Mouse (Mus musculus) neural tube, embryonic 12.5 days (tissue): Measurements from ENCODE around the gene Plekhg5. TPM values are rescaled to one million over a fixed set of nuclear protein-coding genes. Genes with fewer than 3 reads are reported as not detected.

Experiments used
- ATAC-seq: fragments of 200-750 bp; cut with Nextera tagmentation; 2 replicates; pipeline ENCODE4 v1.8.0; 2017; ENCODE audit warnings: low read depth, mild to moderate bottlenecking, moderate TSS enrichment, moderate library complexity; ENCODE audit not compliant: low FRiP score
- H3K27ac ChIP-seq: fragments of 300-500 bp; sonication (generic); 2 replicates; pipeline ENCODE4 v1.5.1; 2016
- H3K27me3 ChIP-seq: fragments of 300-500 bp; sonication (generic); replicated peaks from 2 replicates; pipeline ENCODE4 v1.6.1; 2016; ENCODE audit warnings: mild to moderate bottlenecking
- H3K36me3 ChIP-seq: fragments of 300-500 bp; sonication (generic); 2 replicates; pipeline ENCODE4 v1.6.1; 2016; ENCODE audit warnings: mild to moderate bottlenecking
- H3K4me1 ChIP-seq: fragments of 300-500 bp; sonication (generic); 2 replicates; pipeline ENCODE4 v1.6.1; 2016
- H3K4me2 ChIP-seq: fragments of 300-500 bp; sonication (generic); replicated peaks from 2 replicates; pipeline ENCODE4 v1.6.1; 2016; ENCODE audit warnings: mild to moderate bottlenecking
- H3K4me3 ChIP-seq: fragments of 300-500 bp; sonication (generic); 2 replicates; pipeline ENCODE4 v1.5.1; 2016
- H3K9ac ChIP-seq: fragments of 300-500 bp; sonication (generic); 2 replicates; pipeline ENCODE4 v1.6.1; 2016; ENCODE audit warnings: mild to moderate bottlenecking
- H3K9me3 ChIP-seq: fragments of 300-500 bp; sonication (generic); 2 replicates; pipeline ENCODE4 v1.6.1; 2016; ENCODE audit warnings: mild to moderate bottlenecking
- WGBS: fragments of 180-500 bp; shearing (Covaris S2); methylation state at CpG from one replicate; pipeline ENCODE4 v1.1.7; 2016; 5-methylcytosine and 5-hydroxymethylcytosine counted together
- polyA plus RNA-seq: library from polyadenylated mRNA; unstranded; fragments of >200 nt; fragmentation: Nextera tagmentation; extraction: Ambion mirVana; gene quantifications from 2 replicates; pipeline ENCODE4 v1.2.1, GENCODE M21; 2016

Plekhg5 gene
- polyA plus RNA-seq, 1 experiment from 2014 or later = 10.6 TPM

DNA sequence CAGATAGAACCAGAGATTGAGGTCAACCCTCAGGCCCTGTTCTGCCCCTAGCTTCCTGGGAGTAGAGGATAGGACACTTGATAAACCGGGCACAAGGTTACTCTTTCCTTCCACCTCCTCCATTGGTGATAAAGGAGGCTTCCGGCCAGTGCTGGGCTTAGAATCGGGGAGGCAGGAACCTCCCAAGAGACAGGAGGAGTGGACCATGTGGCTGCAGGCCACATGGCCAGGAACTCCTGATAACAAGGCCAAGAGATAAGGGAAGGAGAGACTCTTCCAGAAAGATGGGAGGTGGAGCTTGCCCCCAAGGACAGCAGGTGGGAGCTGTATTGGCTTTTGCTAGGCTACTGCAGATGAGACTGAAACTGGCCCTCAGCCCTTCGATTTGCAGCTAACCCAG is 78.2 kb downstream of the Plekhg5 start:
- no peak overlapping the region for H3K4me2 ChIP-seq
- no peaks in the 10 kb centered on the region for H3K36me3 ChIP-seq
- no peak overlapping the region for H3K9ac ChIP-seq
- WGBS = 84% methylated on average over 4 of the region's 4 CpGs
- no peak for ATAC-seq
- H3K4me1 ChIP-seq = peaks cover 8% of the 10 kb centered on the region
- H3K27me3 ChIP-seq = peaks cover 65% of the 10 kb centered on the region
- no peaks in the 10 kb centered on the region for H3K9me3 ChIP-seq
- no peak overlapping the region for H3K4me3 ChIP-seq
- no peak overlapping the region for H3K27ac ChIP-seq

DNA sequence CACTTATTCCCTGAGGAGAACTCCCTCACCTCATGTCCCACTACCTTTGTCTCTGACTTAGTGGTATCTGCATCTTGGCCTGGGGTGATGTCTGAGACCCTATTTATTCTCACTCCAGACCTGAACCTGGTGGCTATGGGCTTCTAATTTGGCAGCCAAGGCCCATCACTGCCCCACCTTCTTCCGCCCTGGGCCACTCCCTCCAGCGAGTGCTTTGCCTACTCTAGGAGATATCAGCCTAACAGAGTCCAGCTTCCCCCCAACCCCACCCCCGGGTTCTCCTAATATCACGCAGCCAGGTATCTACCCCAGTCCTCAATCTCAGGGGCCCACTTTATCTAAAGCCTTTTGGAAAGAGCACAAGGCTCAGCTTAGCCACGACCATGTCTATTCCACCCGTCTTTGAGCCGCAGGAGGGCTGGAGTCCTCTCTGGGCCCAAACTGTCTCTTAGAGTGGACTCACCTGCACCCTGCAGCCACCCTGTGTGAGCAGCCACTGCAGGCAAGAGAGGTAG is 79.2 kb downstream of the Plekhg5 start:
- H3K27me3 ChIP-seq = peaks cover 70% of the 10 kb centered on the region
- H3K36me3 ChIP-seq = no peaks in the 10 kb centered on the region
- H3K4me1 ChIP-seq = peaks cover 8% of the 10 kb centered on the region
- no peak overlapping the region for H3K9ac ChIP-seq
- H3K4me2 ChIP-seq = peak overlapping the region; percentile 64
- 22% methylated on average over 7 of the region's 7 CpGs for WGBS
- peak overlapping the region; percentile 33 for H3K4me3 ChIP-seq
- no peak for ATAC-seq
- H3K9me3 ChIP-seq = no peaks in the 10 kb centered on the region
- no peak overlapping the region for H3K27ac ChIP-seq

DNA sequence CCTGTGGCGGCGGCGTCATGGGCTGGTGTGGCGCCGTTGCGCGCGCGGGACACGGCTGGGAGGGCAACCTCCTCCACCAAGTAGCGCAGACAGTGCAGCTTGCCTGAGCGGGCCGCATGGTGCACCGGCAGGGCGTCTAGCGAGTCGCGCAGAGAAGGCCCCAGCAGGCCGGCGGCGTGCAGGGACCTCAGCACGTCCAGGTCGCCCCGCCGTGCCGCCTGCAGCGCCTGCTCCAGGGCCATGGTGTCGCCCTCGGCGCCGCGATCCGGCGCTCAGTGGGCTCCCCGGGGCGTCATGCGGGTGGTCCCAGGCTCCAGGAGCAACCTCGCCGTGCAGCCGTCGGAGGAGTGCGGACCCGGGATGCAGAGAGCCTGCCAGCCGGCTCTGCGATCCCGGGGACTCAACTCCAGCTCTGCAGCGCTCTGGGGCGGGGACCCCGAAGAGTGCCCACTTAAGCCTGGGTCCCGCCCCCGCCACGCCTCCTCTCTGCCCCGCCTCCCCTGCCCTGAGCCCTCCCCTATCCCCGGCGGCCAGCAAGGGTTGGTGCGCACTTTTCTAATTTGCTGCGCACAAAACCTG is 79.8 kb downstream of the Plekhg5 start, which contains the start of gene Espn:
Gene Espn (minus strand): TSS at position 406 of the 579 bp plus-strand sequence.
- under 1% methylated on average over 57 of the region's 57 CpGs for WGBS
- Histone ChIP-seq H3K4me3 (peak within 1 kb of the TSS; percentile 33), H3K9me3 (no peaks in the 10 kb centered on the region), H3K4me2 (peak within 1 kb of the TSS; percentile 64), H3K4me1 (peaks cover 8% of the 10 kb centered on the region), H3K27me3 (peaks cover 70% of the 10 kb centered on the region), H3K27ac (no peak within 1 kb of the TSS), H3K9ac (0 out of 2 replicates have a peak within 1 kb of the TSS, but pooled peaks have one; percentile 21), H3K36me3 (no peaks in the 10 kb centered on the region)
- ATAC-seq = peak; percentile 60

DNA sequence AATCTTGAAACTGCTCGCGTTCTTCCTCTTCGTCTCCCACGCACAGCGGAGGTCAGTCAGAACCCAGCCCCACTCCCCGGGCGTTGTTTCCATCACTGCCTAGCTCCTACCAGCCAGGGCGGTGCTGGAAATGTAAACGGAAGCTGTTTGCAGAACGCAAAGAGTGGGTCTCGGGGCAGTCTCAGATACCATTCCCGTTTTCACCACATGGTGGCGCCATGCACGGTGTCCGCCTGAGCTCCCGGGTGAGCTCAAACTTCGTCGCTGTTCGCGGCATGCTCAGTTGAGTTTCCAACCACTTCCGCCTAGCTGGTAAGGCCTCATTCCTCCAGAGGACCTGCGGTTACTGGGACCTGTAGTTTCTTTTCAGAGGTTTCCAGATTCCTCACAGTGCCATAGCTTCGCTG is 81.5 kb downstream of the Plekhg5 start:
- Histone ChIP-seq H3K4me3 (no peak overlapping the region), H3K9me3 (no peaks in the 10 kb centered on the region), H3K4me2 (peak overlapping the region; percentile 44), H3K9ac (no peak overlapping the region), H3K27me3 (peaks cover 84% of the 10 kb centered on the region), H3K36me3 (no peaks in the 10 kb centered on the region), H3K4me1 (peaks cover 14% of the 10 kb centered on the region), H3K27ac (no peak overlapping the region)
- no peak; the same call in 1 of the 2 replicates for ATAC-seq
- 2% methylated on average over 23 of the region's 23 CpGs for WGBS

DNA sequence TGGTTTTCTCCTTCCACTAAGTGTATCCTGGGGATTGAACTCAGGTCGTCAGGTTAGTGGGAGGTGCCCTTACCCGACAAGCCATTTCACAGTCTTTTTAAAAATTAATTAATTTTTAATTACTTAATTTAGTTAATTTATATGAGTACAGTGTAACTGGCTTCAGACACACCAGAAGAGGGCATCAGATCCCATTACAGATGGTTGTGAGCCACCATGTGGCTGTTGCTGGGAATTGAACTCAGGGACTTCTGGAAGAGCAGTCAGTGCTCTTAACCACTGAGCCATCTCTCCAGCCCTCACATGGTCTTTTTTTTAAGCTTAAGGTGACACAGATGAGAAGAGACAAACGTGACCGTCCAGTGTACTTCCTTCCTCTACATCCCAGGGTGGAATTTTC is 82.7 kb downstream of the Plekhg5 start:
- 79% methylated on average over 4 of the region's 4 CpGs for WGBS
- Histone ChIP-seq H3K9me3 (no peaks in the 10 kb centered on the region), H3K4me2 (no peak overlapping the region), H3K27ac (no peak overlapping the region), H3K9ac (no peak overlapping the region), H3K36me3 (no peaks in the 10 kb centered on the region), H3K4me1 (peaks cover 20% of the 10 kb centered on the region), H3K27me3 (peaks cover 84% of the 10 kb centered on the region), H3K4me3 (no peak overlapping the region)
- ATAC-seq = no peak

DNA sequence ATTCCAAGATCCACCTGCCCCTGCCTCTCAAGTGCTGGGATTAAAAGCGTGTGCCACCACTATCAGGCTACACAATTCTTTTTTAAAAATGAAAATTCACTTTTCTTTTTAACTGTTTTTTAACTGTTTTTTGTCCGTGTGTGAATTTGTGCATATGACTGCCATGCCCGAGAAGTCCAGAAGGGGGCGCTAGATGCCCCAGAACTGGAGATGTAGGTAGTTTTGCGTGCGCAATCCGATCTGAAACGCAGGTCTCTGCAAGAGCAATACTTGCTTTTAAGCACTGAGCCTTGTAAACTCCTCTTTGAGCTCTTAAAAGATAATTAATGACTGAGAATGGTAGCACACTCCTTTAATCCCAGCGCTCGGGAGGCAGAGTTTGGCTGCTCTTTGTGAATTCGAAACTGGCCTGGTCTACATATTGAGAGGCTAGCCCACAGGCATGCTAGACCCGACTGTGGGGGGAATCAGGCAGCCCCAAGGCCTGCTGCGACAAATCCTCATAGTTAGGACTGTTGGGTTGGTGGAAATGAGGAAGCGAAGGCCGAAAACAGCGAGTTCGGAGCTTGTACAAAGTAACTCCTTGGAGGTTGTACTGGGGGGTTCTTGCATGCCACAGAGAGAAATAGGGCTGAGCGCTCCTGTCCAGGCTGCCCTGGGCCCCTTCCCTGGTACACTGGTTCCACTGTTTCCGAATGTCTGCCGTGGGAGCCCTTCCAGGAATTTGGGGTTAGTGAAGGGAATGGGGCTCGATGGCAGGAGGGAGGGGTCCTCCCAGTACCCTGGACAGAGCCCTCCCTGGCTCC is 85.7 kb downstream of the Plekhg5 start:
- H3K9me3 ChIP-seq = no peaks in the 10 kb centered on the region
- no peak overlapping the region for H3K27ac ChIP-seq
- H3K36me3 ChIP-seq = no peaks in the 10 kb centered on the region
- ATAC-seq = no peak
- H3K4me1 ChIP-seq = peaks cover 12% of the 10 kb centered on the region
- peaks cover 86% of the 10 kb centered on the region for H3K27me3 ChIP-seq
- peak overlapping the region; percentile 40 for H3K4me2 ChIP-seq
- 0 out of 2 replicates have a peak overlapping the region, but pooled peaks have one; percentile 18 for H3K4me3 ChIP-seq
- 14% methylated on average over 21 of the region's 21 CpGs for WGBS
- H3K9ac ChIP-seq = 0 out of 2 replicates have a peak overlapping the region, but pooled peaks have one; percentile 8

- ATAC-seq = no peak
- no peak within 1 kb of the TSS for H3K27ac ChIP-seq
- H3K36me3 ChIP-seq = no peaks in the 10 kb centered on the region
- H3K4me2 ChIP-seq = peak within 1 kb of the TSS; percentile 40
- no peaks in the 10 kb centered on the region for H3K9me3 ChIP-seq
- H3K4me1 ChIP-seq = peaks cover 12% of the 10 kb centered on the region
- 0 out of 2 replicates have a peak within 1 kb of the TSS, but pooled peaks have one; percentile 8 for H3K9ac ChIP-seq
- H3K27me3 ChIP-seq = peaks cover 80% of the 10 kb centered on the region
- 3% methylated on average over 35 of the region's 35 CpGs for WGBS
- H3K4me3 ChIP-seq = peak within 1 kb of the TSS; percentile 18; the same call in 1 of the 2 replicates
These were observed 86.4 kb downstream of the Plekhg5 start, which contains the start of gene Hes2 for GRCm38 (mm10) chr4:152158585-152159284. Gene Hes2 (plus strand): TSS chr4:152158867.

DNA sequence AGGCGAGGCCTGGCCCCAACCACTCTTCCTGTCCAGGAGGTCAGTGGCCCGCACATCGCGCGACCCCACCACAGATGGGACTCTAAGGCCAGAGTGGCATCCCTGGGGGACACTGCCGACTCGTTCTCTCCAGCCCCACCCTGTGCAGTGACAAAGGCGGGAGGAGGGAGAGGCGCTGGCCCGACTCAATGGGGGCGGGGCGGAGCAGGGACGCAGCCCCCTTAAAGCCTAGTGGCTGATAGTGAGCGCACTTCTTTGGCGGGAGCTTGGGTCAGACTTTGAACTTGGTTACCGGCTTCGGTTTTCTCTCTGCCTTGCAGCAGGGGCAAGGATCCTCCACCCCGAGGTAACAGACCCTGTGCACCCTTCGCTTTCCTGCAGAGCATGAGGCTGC is 87.0 kb downstream of the Plekhg5 start:
- no peak for ATAC-seq
- Histone ChIP-seq H3K4me2 (peak overlapping the region; percentile 27; the same call in 1 of the 2 replicates), H3K36me3 (no peaks in the 10 kb centered on the region), H3K4me1 (peaks cover 12% of the 10 kb centered on the region), H3K9ac (no peak overlapping the region), H3K9me3 (no peaks in the 10 kb centered on the region), H3K27me3 (peaks cover 74% of the 10 kb centered on the region), H3K27ac (no peak overlapping the region), H3K4me3 (peak overlapping the region; percentile 11; the same call in 1 of the 2 replicates)
- WGBS = 1% methylated on average over 19 of the region's 19 CpGs

- ATAC-seq = no peak
- H3K36me3 ChIP-seq = no peaks in the 10 kb centered on the region
- WGBS = 35% methylated on average over 4 of the region's 4 CpGs
These were observed 88.5 kb downstream of the Plekhg5 start for GRCm38 (mm10) chr4:152160748-152161147.

GRCm38 (mm10) chr4:152161601-152162000 is 89.3 kb downstream of the Plekhg5 start:
- WGBS = 63% methylated on average over 6 of the region's 6 CpGs
- no peak overlapping the region for H3K27ac ChIP-seq
- no peak overlapping the region for H3K4me2 ChIP-seq
- H3K27me3 ChIP-seq = peaks cover 61% of the 10 kb centered on the region
- peaks cover 12% of the 10 kb centered on the region for H3K4me1 ChIP-seq
- no peak for ATAC-seq
- no peak overlapping the region for H3K9ac ChIP-seq
- no peaks in the 10 kb centered on the region for H3K9me3 ChIP-seq
- no peak overlapping the region for H3K4me3 ChIP-seq
- no peaks in the 10 kb centered on the region for H3K36me3 ChIP-seq

More at GRCm38 (mm10) chr4:152160748-152161147, 88.5 kb downstream of the Plekhg5 start:
- Histone ChIP-seq H3K9me3 (no peaks in the 10 kb centered on the region), H3K9ac (no peak overlapping the region), H3K27ac (no peak overlapping the region), H3K4me3 (no peak overlapping the region), H3K4me1 (peaks cover 12% of the 10 kb centered on the region), H3K4me2 (no peak overlapping the region), H3K27me3 (peaks cover 65% of the 10 kb centered on the region)

DNA sequence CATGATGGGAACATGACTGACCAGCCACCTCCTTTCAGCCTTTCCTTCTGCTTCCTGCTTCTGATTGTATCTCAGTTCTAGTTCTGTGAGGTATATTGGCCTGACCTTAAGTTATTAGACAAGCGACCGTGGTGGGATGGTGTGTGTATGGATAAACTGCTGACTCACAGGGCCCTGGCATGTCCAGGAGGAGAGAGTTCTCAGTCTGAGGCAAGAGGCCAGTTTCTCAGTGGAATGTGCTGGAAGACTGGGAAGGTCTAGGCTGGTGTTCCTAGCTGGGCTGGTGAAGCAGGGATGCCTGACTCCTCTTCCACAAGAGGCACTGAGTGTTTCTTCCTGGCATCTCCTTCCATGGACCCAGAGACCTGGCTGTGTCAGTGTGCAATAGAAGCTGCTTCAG is 90.5 kb downstream of the Plekhg5 start:
- ATAC-seq = no peak
- Histone ChIP-seq H3K9me3 (no peaks in the 10 kb centered on the region), H3K4me2 (no peak overlapping the region), H3K36me3 (no peaks in the 10 kb centered on the region), H3K9ac (no peak overlapping the region), H3K4me1 (peaks cover 12% of the 10 kb centered on the region), H3K4me3 (no peak overlapping the region), H3K27me3 (peaks cover 54% of the 10 kb centered on the region), H3K27ac (no peak overlapping the region)
- 92% methylated on average over 2 of the region's 2 CpGs for WGBS
